Mouse (Mus musculus) kidney, adult 9 months (tissue): ENCODE results near the gene E330021D16Rik.
A peak's percentile ranks its signal among the peaks of the same experiment; 100 is the strongest.
"Not testable (repeated sequence)": the region's sequence is repeated elsewhere in the genome, so short reads cannot be mapped to it uniquely, and the experiment has no call there.

Experiments used
- DNase-seq: peaks from one replicate; pipeline ENCODE4 v3.0.0; 2022

The E330021D16Rik gene

DNA sequence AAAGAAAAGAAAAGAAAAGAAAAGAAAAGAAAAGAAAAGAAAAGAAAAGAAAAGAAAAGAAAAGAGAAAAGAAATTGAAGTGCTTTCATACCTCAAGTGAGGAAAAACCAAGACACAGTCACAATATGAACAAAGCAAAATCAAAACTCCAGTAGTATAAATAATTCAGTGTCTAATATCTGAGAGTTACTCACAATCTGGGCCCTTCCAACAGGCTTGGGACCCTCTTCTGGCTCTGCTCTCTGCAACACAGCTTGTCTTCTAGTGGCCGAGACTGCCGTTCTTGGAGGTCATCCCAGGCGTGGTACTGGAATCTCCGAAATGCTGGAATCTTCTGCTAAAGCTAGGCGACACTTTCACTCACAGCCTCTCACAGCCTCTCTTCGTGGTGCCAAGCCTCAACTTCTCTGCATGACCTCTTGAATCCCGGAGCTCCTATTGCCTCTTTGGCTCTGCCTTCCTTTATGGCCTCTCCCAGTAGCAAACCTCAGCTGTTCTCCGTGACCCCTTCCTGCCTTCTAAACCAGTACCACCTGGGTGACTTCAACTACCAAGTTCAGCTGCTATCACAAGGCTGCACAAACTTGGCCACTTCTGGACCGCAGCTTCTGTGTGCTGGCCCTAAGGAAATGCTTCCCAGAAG lies at the start of gene E330021D16Rik:
TSS of gene E330021D16Rik (minus strand) at position 437 of the 643 bp plus-strand sequence.
- no peak for DNase-seq

DNA sequence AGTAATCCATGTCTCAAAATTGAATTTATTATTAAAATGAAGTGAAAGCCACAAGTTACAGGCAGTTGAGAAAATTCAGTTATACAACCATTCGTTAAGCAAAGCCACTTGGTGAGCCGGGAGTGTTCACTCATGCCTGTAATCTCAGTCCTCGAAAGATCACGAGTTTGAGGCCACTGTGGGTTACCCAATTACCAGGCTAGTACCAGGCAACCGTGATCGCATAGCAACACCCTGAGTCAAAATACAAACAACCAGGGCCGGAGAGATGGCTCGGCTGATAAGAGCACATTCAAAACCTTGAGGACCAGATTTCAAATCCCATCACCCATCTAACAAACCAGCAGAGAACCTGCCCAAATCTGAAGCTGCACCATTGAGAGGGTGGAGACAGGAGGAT lies 49.7 kb upstream of the E330021D16Rik start:
- DNase-seq, result peak; percentile 90

DNA sequence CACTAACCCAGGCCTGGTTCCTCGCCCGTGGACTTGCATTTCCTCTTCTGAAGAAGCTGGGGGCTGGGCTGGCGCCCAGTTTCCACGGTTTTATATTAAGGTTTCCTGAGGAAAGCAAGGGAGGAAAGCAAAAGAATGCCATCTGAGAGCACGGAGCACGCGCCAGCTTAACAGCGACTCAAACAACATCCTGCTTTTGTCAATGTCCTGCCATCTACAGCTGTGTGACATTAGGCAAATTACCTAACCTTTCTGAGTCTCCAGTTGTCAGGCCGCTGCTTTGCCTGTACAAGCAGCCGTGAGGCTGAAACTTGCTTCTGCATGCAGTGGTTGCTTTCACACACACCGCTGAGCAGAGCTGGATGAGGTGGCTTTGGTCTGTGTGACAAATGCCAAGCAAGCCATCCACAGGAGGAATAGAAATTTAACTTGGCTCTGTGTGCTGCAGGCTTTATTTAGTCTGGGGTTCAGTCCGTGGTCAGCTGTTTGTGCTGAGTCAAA lies 48.8 kb upstream of the E330021D16Rik start:
- peak; percentile 61 for DNase-seq

DNA sequence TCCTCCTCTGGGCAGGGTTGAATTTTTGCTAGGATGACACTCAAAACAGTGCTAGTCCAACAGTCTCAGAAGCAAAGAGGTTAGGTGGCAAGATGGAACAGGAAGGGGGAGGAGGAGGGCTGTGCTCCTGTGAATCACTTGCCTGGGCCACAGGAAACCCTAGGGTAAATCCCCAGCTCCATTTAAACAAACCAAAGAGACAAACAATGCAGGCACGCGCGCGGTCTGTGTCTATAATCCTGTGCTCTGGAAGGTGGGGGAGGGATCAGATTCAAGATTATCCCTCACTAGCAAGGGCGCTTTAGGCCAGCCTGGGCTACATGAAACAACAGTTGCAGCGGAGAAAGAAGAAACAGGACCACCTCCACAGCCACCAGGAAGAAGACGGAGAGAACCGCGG lies 48.1 kb upstream of the E330021D16Rik start:
- DNase-seq, result no peak

DNA sequence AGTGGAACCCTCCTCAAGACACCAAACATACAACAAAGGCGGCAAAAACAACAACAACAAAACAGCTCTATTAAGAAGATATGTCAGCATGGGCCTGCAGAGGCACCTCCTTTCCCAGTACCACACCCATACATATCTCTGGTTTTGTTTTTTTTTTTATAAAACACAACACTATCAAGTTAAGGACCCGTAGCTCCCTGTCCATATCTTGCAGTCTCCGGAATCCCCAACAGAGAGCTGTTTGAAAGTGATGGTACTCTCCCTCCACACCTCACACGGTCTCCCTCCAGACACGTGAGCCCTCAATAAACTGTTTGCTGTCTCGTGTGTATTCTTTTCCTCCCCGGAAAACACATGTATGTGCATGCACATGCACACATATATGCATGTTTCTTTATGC lies 43.8 kb upstream of the E330021D16Rik start:
- no peak for DNase-seq

DNA sequence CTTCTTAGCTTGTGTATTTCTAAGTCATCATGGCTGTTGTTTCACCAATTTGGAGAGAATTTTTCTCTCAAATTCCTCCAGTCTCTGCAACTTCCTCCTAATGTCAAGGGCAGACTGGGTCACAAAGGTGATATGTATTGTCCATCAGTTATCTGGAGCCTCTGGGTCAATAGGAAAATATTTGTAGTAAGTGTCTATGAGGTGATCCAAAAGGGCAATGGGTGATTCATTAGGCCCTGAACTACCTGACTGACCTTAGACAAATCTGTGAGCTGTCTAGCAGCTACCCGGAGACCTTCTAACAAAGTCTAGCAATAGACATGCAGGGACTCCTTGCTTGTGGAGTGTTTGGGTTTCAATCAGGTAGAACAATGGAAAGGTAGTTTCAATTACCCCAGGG lies 40.9 kb upstream of the E330021D16Rik start:
- DNase-seq, result no peak

DNA sequence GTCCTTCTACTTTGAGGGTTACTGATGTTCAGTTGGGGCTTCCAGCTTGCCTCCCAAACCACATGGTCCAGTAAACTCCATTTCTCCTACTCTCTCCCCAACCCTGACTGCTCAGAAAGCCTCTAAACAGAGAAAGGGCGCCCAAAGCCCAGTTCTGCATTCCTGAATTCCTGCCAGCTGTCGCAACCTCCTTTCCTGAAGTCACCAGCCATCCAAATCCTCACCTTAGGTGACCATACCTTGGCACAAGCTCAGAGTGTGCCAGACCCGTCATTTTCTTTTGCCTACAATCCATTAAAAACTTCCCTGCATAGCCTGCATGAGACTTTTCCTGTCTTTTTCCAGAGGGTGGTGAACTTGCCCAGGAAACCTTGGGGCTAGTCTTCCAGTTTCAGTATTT lies 40.3 kb upstream of the E330021D16Rik start:
- peak; percentile 61 for DNase-seq

DNA sequence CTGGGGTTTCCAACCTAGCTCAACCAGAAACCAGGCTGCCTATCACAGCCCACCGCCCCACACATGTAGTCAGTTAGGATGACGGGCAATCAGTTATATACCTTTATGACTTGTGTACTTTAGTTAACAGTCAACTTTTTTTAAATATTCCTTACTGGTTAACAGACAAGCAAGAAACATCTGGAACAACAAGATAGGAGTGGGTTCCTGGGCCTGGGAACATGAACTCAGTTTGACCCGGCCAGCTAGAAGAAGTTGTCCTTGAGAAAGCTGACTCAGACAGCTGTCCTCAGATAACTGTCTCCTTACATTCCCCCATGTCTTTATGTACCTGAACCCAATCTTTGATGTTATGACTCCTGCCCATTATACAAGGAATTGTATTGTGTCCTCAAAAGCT lies 37.3 kb upstream of the E330021D16Rik start:
- DNase-seq, result no peak

DNA sequence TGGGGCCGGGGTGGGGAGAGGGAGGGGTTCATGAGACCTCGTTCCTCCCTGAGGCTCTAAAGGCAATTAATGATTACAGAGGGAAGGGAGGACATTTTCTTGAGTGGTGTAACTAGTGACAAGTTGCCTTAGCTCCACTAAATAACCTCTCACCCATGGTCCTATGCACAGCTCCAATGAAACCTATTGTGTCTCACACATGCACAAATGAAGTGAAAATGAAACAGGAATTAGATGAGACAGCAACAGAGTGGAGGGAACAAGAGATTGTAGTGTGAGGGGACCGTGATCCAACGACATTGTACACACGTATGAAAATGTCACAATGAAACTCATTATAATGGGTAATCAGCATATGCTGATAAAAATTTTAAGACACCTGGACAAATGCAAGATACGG lies 35.5 kb upstream of the E330021D16Rik start:
- DNase-seq, result no peak

DNA sequence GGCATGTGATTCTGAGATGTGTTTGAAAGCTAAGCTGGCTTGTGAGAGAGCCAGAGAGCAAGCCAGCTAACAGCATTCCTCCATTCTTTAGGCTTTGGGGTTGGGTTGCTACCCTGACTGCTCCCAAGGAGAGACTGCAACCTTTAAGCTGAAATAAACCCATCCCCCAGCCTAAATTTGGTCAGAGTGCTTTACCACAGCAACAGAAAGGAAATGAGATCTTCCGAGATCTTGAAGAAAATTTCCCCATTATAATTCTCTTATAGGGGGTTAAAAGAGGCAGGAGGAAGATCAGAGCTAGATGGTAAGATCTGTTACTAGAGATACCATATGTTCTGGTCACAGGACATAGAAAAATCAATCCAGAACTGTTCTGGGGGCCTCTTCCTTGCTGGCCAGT lies 34.6 kb upstream of the E330021D16Rik start:
- DNase-seq, result no peak

DNA sequence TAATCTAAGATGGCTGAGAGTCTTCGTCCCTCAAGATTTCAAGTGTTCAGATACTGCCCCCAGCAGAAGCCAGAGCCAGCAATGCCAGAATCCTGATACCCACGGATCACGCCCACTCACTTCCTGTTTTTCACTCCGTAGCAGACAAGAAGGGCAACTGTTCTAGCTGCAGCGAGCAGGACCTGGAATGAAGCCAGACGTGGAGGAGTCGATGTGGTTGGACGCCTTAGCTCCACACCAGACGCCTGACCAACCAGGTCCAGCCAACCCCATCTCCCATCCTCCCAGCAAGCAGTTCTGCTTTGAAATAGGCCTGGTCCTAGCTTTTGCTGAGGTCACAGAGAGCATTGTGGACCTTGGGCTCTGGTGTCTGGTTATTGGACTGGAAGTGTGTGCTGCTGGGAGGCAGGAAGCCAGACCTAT lies 33.9 kb upstream of the E330021D16Rik start:
- DNase-seq, result peak; percentile 52

DNA sequence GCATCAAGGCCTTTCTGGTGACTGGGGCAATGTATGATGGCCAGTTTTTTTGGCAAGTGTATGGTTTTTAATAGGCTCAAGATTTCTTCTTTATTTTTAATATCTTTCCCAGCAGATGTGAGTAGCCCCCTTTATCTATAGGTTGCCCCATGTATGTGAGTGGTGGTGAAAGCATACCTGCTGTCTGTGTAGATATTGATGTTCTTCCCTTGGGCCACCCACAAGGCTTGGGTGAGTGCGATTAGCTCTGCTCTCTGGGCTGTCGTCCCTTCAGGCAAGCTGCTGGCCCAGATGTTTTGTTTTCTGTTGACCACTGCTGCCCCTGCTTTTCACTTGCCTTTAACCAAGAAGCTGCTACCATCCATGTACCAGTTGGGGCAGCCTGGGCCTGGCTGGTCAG lies 23.8 kb upstream of the E330021D16Rik start:
- not testable (repeated sequence) for DNase-seq

DNA sequence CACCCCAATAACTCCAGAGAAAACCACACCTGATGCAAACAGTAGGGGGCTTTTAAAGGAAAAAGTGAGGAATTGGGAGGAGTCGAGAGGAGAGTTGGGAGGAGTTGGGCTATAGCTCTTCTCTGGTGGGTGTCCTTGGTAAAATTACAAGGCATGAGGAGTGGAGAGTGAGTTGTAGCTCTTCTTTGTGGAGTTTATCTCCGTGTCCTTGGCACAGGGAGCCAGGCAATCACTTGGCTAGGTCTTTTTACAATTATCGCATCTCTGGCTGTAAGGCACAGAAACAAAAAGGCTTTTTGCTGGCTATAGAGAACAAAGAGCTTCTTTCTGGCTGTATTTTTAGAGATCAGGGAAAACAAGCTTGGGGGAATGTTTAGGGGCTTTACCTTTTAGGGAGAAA lies 20.8 kb upstream of the E330021D16Rik start:
- DNase-seq, result not testable (repeated sequence)

DNA sequence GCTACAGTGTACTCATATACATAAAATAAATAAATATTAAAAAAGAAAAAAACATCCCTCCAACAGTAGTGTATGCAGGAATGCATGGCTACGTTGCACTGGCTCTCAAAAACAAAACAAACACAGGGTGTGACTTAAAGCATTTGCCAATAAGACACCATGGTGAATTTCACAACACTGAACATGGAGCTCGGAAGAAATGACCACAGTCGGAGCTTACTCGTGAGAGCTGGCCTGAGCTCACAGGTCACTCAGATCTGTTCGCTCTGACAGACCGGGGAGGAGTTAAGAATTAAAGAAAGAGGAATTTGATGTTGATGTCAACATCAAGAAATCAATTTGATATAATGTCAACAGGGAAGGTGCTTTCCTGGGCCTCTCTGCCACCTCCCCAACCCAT lies 18.2 kb upstream of the E330021D16Rik start:
- DNase-seq, result no peak

DNA sequence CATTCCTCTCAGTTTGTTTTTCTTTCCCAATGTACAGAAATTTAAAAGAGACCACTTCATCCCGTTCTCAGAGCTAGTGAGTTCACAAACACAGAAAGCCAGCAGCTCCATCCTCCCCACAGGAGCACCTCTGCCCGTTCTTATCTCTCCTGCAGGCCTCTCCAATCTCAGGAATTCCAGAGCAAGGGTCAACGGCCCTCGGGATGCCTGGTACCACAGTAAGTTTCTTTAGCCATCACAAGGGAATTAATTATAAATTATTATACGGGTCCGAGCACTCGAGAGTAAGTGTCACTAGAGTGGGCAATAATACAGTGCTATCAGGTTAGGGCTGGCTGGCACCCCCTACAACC lies 16.5 kb upstream of the E330021D16Rik start:
- DNase-seq, result no peak

DNA sequence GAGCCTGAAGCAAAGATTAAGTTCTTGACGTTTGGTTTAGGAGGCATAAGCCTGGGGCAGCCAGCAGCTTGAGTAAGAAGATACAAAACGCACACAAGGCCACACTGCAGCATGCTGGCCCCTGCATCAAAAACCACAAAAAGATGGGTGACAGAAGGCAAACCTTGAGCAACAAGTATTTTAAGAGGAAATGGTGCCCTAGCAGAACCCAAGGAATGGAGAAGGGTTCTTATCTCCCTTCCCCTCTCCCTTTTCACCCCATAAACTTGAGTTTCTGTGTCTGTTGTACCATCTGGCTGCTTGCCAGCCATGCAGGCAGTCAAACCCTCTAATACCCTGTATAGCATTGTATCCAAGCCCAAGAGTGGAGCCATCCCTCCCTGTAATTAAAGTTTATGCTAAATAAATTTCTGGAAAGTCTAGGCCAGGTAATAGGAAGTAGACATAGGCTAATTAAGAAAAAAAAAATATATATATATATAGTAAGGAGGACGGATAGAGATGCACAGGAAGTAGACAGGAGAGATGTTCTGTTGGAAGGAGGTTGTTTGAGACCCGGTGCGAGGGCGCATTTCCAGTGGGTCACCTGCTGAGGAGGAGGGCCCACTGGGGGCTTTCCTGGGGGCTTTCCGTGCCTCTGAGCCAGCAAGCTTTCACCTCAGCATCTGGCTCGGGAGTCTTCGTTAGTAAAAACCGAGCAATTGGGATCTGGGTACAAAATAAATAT lies 16.0 kb upstream of the E330021D16Rik start:
- DNase-seq, result no peak

DNA sequence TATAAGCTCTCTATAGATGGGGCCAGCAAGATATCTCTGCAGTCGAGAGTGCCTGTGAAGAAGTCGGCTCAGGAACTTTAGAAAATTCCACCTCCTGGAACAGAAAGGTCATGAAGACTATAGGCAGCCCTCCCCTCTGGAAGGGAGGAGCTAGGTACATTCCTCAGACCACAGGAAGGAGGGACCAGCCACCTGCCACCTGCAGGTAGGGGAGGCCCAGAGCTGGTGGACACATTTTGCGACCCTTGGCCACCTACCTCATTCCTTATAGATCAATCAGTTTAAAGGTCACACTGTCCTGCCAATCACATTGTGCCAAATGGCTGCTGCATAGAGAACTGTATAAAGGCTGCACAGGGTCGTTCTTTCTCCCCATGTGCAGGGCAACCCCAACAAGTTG lies 14.1 kb upstream of the E330021D16Rik start:
- DNase-seq, result no peak

DNA sequence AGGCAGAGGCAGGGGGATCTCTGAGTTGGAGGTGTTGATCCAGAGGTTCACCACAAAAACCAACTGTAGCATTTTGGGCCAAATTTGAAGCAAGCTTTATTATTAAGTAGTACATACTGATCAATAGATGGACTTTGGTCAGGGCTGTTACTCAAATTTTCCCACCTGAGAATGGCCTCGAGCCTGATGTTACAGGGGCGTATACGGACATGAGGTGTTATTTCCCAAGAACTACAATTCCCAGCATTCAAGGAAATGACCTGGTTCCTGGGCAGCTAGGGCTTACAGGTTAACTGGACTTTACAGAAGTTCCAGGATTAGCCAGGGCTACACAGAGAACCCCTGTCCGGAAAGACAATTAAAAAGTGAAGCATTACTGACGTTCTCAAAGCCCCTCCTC lies 13.0 kb upstream of the E330021D16Rik start:
- DNase-seq, result no peak

DNA sequence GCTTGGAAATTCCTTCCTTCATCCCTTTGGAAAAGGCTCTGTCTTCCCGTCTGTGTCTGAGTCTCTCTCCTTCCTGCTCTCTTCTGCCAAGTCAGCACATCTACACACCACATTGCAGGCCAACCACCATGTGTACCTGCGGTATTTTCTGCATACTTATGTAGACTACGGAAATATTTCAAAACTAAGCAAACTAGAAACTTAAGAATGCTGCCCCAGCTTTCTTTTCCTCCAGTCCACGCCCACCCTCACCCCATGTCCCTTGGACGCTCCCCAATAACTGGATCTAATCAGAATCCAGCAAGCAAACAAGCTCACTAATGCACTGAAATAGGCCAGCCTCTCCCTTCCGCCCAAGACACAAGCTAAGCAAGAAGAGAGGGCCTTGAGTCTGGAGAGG lies 11.9 kb upstream of the E330021D16Rik start:
- no peak for DNase-seq

DNA sequence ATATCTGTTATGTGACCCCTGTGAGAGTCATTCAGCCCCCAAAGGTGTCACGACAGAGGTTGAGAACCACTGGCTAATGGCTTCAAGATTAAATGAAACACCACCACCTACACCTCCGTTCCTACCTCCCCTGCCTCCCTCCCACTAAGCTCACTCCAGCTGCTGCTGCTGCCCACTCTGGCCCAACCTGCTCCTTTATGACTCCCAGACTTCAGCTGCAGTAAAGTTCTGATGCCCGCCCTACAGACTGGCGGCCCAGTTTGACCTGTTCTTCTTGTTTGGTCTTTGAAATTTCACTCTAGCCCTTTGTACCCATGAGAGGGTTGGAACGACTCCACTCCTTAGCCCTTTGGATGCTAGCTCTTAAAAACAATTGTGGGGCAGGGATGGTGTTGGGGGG lies 10.6 kb upstream of the E330021D16Rik start:
- DNase-seq, result no peak

DNA sequence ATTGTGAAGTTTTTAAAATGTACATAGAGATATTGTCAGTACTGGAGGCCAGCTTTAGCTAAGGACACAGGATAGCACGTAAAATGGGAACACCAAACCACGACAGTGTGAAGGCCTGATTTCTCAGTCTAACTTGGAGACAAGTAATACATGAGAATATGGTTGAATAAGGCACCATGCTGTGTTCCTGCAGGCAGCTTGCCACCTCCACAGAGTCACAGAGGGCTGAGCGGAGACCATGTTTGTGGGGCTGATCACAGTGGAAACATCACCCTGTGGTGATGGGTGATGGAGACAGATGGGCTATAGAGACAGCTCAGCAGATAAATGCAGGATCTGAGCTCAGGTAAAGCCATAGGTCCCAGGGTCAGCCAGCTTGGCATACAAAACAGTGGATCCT lies 8.8 kb upstream of the E330021D16Rik start:
- DNase-seq, result no peak

DNA sequence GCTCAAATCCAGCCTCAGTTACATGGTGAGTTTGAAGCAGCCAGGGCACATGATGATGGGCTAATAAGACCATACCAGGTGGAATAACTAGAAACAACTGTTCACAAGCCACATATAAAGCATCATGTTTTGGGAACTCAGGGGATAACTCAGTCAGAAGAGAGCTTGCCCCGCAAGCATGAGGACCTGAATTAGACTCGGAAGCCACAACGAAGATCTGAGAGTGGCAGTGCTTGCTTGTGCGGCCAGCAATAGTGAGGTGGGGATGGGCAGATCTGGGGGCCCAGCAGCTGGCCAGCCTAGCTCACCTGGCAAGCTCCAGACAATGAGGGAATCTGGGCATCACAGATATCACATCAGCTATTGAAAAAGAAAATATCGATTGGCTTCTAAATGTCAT lies 7.8 kb upstream of the E330021D16Rik start:
- no peak for DNase-seq

DNA sequence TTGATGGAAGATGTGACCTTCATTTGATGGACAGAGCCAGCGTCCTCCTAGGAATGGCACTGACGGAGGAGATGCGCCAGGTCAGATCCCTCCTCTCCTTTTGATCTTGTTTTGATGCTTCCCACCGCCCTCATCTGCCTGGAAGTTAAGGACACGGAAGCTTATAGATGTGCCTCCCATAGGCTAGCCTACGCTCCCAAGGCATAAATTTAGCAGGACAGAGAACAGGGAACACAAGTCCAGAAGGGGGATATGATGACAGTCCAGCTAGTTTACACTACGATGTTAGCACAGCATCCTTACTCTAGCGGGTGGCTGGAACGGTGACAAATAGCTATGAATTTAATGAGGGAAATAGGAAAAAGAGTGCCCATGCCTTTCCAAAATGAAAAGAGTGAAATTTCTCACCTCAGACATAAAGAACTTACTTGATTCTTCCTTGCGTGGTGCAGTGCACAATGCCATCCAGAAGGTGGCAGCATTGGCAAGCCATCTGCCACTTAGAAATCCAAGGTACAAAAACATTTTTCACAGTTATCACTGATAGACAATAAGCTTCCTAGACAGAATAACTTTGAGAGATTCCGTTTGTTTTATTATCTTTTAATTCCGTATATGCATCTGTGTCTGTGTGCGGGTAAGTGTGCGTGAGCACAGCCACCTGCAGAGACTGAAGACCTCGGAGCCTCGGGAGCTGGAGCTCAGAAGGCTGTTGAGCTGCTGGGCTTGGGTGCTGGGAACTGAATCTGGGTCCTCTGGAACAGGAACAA lies 6.9 kb upstream of the E330021D16Rik start:
- peak; percentile 59 for DNase-seq

DNA sequence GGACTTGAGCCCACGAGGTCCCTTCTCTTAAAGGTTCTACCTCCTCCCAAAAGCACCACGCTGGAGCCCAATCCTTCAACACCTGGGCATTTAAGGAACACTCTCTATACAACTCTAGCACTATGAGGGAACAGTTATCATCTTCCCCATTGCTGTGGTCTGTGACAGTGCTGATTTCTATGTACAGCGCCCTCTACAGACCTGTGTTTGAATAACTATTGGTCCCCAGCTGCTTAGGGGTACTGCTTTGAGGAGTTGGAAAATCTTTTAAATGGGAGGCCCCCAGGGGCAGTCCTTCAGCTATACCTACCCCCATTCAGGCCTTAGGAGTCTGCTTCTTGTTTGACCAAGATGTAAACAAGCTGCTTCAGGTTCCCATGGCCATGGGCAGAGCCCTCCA lies 5.7 kb upstream of the E330021D16Rik start:
- DNase-seq, result no peak
